Mouse (Mus musculus) heart, adult 11 months (tissue): Measurements from ENCODE around the gene Spata1.

Source experiments
- DNase-seq: peaks from one replicate; pipeline ENCODE4 v3.0.0; 2022

Spata1 gene

GRCm38 (mm10) chr3:146418901-146419300, 80.7 kb downstream of the Spata1 start:
- DNase-seq: no peak

DNA sequence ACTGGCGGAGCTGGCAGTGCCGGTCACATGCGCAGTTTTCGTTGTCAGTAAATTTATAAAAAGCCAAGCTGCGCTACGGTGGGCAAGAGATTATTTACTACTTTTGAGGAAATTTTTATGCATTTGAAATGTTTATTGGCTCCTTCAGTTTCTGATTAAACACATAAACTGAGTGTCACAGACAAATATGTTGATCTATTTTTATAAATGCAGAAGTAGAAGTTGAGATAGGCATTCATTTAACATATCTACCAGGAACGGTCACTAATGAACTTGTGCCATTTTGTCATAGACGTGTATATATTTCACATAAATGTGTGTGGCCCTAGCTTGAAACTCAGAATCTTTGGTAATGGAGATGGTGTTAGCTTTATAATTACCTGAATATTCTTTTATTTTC, 81.7 kb downstream of the Spata1 start:
- no peak for DNase-seq

- no peak for DNase-seq
Measured at GRCm38 (mm10) chr3:146414555-146414954, 85.0 kb downstream of the Spata1 start.

DNA sequence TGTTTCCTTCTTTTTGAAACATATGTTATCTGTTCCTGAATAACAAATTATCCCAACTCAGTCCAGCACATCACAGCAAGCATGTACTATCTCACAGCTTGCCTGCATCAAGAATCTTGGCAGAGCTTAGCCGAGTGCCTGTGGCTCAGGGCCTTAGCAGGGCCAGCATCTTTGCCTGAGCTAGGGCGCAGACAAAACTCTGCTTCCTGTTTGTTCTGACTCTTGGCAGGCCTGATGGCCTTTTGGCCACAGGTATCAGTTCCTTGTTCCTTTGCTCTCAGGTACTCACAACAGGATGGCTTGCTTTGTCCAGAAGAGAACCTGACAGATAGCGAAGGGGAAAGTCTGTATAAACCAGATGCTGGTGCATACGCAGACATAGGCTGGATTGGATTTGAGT, 85.6 kb downstream of the Spata1 start:
- DNase-seq: peak; percentile 93

GRCm38 (mm10) chr3:146413016-146413415, 86.5 kb downstream of the Spata1 start:
- no peak for DNase-seq

DNA sequence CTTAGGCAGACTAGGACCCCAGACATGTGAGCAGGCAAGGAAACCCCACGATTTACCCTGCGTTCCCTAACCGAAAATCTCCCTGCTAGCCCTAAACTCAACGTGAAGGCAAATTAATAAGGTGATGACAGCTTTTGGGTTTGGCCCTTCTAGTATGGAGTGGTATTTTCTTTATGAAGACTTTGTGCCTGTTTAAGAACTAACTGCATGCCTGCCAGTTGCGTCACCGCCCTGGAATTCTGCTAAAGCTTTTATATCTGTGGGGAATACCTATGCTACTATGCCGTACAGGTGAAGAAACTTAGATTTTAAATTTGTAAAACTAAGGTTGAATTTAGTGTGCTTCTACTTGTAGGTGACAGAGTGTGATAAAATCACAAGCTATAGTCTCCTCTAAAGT, 87.1 kb downstream of the Spata1 start:
- no peak for DNase-seq

GRCm38 (mm10) chr3:146412008-146412407, 87.5 kb downstream of the Spata1 start:
- DNase-seq: no peak

DNA sequence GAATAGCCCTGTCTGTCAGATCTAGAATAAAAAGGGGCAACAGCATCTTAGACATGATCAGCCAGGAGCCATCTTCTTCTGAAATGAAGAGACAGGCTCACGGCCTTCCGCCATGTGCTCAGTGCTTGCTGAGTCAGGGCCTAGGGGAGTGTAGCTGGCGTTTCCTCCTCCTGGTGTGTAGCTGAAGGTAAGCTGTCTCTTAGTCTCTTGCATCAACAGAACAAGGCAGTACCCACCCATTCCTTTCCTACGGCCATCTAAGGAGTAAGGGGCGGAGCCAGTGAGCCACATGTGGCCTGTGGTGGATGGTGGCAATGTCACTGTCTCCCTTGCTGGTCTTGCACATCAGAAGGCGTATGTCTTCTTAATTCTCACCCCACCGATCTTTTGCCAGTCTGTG, 89.4 kb downstream of the Spata1 start:
- DNase-seq: no peak
